Mouse (Mus musculus) lung, postnatal 0 days (tissue): ENCODE results near the gene Cyp2d22. TPM values are rescaled to one million over a fixed set of nuclear protein-coding genes. Genes with fewer than 3 reads are reported as not detected.
"Not testable (repeated sequence)": the region's sequence is repeated elsewhere in the genome, so short reads cannot be mapped to it uniquely, and the experiment has no call there.

Experiments used
- ATAC-seq: fragments of 200-750 bp; cut with Nextera tagmentation; 2 replicates; pipeline ENCODE4 v1.8.0; 2017; ENCODE audit warnings: moderate library complexity
- DNase-seq: peaks from one replicate; pipeline ENCODE4 v3.0.0-alpha.2; 2016; ENCODE audit warnings: low spot score
- H3K27ac ChIP-seq: fragments of 300-500 bp; sonication (generic); 2 replicates; pipeline ENCODE4 v1.5.1; 2014; ENCODE audit warnings: antibody characterized with exemption, mild to moderate bottlenecking, low read length, mixed read lengths
- H3K27me3 ChIP-seq: fragments of 300-500 bp; sonication (generic); replicated peaks from 2 replicates; pipeline ENCODE4 v1.6.1; 2014; ENCODE audit warnings: low read length, mixed read lengths; ENCODE audit not compliant: insufficient read depth
- H3K36me3 ChIP-seq: fragments of 300-500 bp; sonication (generic); 2 replicates; pipeline ENCODE4 v1.6.1; 2014; ENCODE audit warnings: low read length, mixed read lengths; ENCODE audit not compliant: insufficient read depth
- H3K4me1 ChIP-seq: fragments of 300-500 bp; sonication (generic); 2 replicates; pipeline ENCODE4 v1.6.1; 2014; ENCODE audit warnings: antibody characterized with exemption, low read depth, low read length, mixed read lengths; ENCODE audit not compliant: insufficient read depth
- H3K4me2 ChIP-seq: fragments of 300-500 bp; sonication (generic); replicated peaks from 2 replicates; pipeline ENCODE4 v1.6.1; 2014; ENCODE audit warnings: low read depth, mild to moderate bottlenecking, low read length, moderate library complexity, mixed read lengths
- H3K4me3 ChIP-seq: fragments of 300-500 bp; sonication (generic); 2 replicates; pipeline ENCODE4 v1.5.1; 2014; ENCODE audit warnings: low read depth, low read length
- H3K9ac ChIP-seq: fragments of 300-500 bp; sonication (generic); replicated peaks from 2 replicates; pipeline ENCODE4 v1.6.1; 2014; ENCODE audit warnings: low read depth, mild to moderate bottlenecking
- H3K9me3 ChIP-seq: fragments of 300-500 bp; sonication (generic); 2 replicates; pipeline ENCODE4 v1.6.1; 2016; ENCODE audit warnings: low read length, mixed read lengths
- CTCF ChIP-seq: IDR thresholded peaks from 2 replicates; pipeline ENCODE4 v1.5.1; 2016; ENCODE audit warnings: antibody characterized with exemption, mild to moderate bottlenecking
- EP300 ChIP-seq: IDR thresholded peaks from 2 replicates; pipeline ENCODE4 v1.6.1; 2016; ENCODE audit warnings: antibody characterized with exemption, mild to moderate bottlenecking, control low read depth
- WGBS: fragments of 180-500 bp; shearing (Covaris S2); extraction: QIAGEN DNeasy Blood & Tissue Kit; methylation state at CpG from one replicate; pipeline ENCODE4 v1.1.7; 2014; 5-methylcytosine and 5-hydroxymethylcytosine counted together
- polyA plus RNA-seq: library from polyadenylated mRNA; unstranded; fragments of >200 nt; fragmentation: Nextera tagmentation; extraction: Ambion mirVana; gene quantifications from 2 replicates; pipeline ENCODE4 v1.2.1, GENCODE M21; 2015

The Cyp2d22 gene
- polyA plus RNA-seq, 1 experiment from 2014 or later, result 13.3 TPM

- Histone ChIP-seq H3K9me3 (no peaks in the 10 kb centered on the region), H3K4me2 (no peak within 1 kb of the TSS), H3K27ac (no peak within 1 kb of the TSS), H3K4me3 (no peak within 1 kb of the TSS), H3K9ac (no peak within 1 kb of the TSS), H3K36me3 (no peaks in the 10 kb centered on the region), H3K27me3 (no peaks in the 10 kb centered on the region), H3K4me1 (no peaks in the 10 kb centered on the region)
- TF ChIP-seq CTCF (no peak), EP300 (no peak)
- WGBS, result 94% methylated on average over 6 of the region's 6 CpGs
- DNase-seq (no peak), ATAC-seq (no peak)
Observed at GRCm38 (mm10) chr15:82406981-82407380, 26.9 kb upstream of the Cyp2d22 start, which contains the start of gene Cyp2d10. Cyp2d10 (minus strand) TSS chr15:82407195.

GRCm38 (mm10) chr15:82404163-82404562, 24.1 kb upstream of the Cyp2d22 start:
- no peak overlapping the region for H3K4me3 ChIP-seq
- H3K4me1 ChIP-seq, result no peaks in the 10 kb centered on the region
- H3K9me3 ChIP-seq, result no peaks in the 10 kb centered on the region
- WGBS, result 79% methylated on average over 3 of the region's 3 CpGs
- H3K27ac ChIP-seq, result no peak overlapping the region
- no peak for ATAC-seq
- no peak overlapping the region for H3K9ac ChIP-seq
- H3K27me3 ChIP-seq, result no peaks in the 10 kb centered on the region
- H3K36me3 ChIP-seq, result no peaks in the 10 kb centered on the region
- H3K4me2 ChIP-seq, result no peak overlapping the region
- DNase-seq, result no peak
- TF ChIP-seq CTCF (no peak), EP300 (no peak)

GRCm38 (mm10) chr15:82403606-82404005, 23.5 kb upstream of the Cyp2d22 start:
- Histone ChIP-seq H3K4me1 (no peaks in the 10 kb centered on the region), H3K27ac (no peak overlapping the region), H3K9me3 (no peaks in the 10 kb centered on the region), H3K4me2 (no peak overlapping the region), H3K9ac (no peak overlapping the region), H3K4me3 (no peak overlapping the region), H3K36me3 (no peaks in the 10 kb centered on the region), H3K27me3 (no peaks in the 10 kb centered on the region)
- no peak for ATAC-seq
- TF ChIP-seq EP300 (no peak), CTCF (no peak)
- 90% methylated on average over 9 of the region's 9 CpGs for WGBS
- no peak for DNase-seq

GRCm38 (mm10) chr15:82402741-82403140, 22.7 kb upstream of the Cyp2d22 start:
- H3K27me3 ChIP-seq, result no peaks in the 10 kb centered on the region
- no peak overlapping the region for H3K4me3 ChIP-seq
- TF ChIP-seq CTCF (no peak), EP300 (no peak)
- H3K36me3 ChIP-seq, result no peaks in the 10 kb centered on the region
- no peak for ATAC-seq
- H3K4me2 ChIP-seq, result no peak overlapping the region
- H3K4me1 ChIP-seq, result no peaks in the 10 kb centered on the region
- DNase-seq, result no peak
- H3K9me3 ChIP-seq, result no peaks in the 10 kb centered on the region
- no peak overlapping the region for H3K9ac ChIP-seq
- 87% methylated on average over 6 of the region's 6 CpGs for WGBS
- H3K27ac ChIP-seq, result no peak overlapping the region

GRCm38 (mm10) chr15:82402106-82402505, 22.0 kb upstream of the Cyp2d22 start:
- no peaks in the 10 kb centered on the region for H3K4me1 ChIP-seq
- H3K27me3 ChIP-seq, result no peaks in the 10 kb centered on the region
- ATAC-seq (no peak), DNase-seq (no peak)
- H3K36me3 ChIP-seq, result no peaks in the 10 kb centered on the region
- no peak overlapping the region for H3K4me3 ChIP-seq
- TF ChIP-seq EP300 (no peak), CTCF (no peak)
- H3K4me2 ChIP-seq, result no peak overlapping the region
- H3K9me3 ChIP-seq, result no peaks in the 10 kb centered on the region
- no peak overlapping the region for H3K9ac ChIP-seq
- no peak overlapping the region for H3K27ac ChIP-seq

- Histone ChIP-seq H3K9me3 (no peaks in the 10 kb centered on the region), H3K36me3 (no peaks in the 10 kb centered on the region), H3K27me3 (no peaks in the 10 kb centered on the region), H3K9ac (no peak overlapping the region), H3K4me3 (no peak overlapping the region), H3K4me2 (no peak overlapping the region), H3K4me1 (no peaks in the 10 kb centered on the region), H3K27ac (no peak overlapping the region)
- 73% methylated on average over 2 of the region's 2 CpGs for WGBS
- TF ChIP-seq CTCF (no peak), EP300 (no peak)
- DNase-seq (no peak), ATAC-seq (no peak)
Observed at GRCm38 (mm10) chr15:82401516-82401915, 21.5 kb upstream of the Cyp2d22 start.

GRCm38 (mm10) chr15:82395955-82396354, 15.9 kb upstream of the Cyp2d22 start:
- H3K4me1 ChIP-seq, H3K36me3 ChIP-seq, H3K4me3 ChIP-seq, H3K9me3 ChIP-seq, DNase-seq, H3K27ac ChIP-seq, H3K27me3 ChIP-seq, H3K9ac ChIP-seq, ATAC-seq, H3K4me2 ChIP-seq: not testable (repeated sequence)
- WGBS, result 76% methylated on average over 3 of the region's 3 CpGs

GRCm38 (mm10) chr15:82393922-82394321, 13.9 kb upstream of the Cyp2d22 start, which contains the start of gene Cyp2d11:
Cyp2d11 (minus strand) TSS chr15:82394022.
- H3K9ac ChIP-seq, H3K4me3 ChIP-seq, H3K36me3 ChIP-seq, H3K9me3 ChIP-seq, H3K27me3 ChIP-seq, H3K27ac ChIP-seq, H3K4me2 ChIP-seq, DNase-seq, H3K4me1 ChIP-seq, ATAC-seq: not testable (repeated sequence)
- WGBS, result 82% methylated on average over 2 of the region's 2 CpGs

GRCm38 (mm10) chr15:82389916-82390315, 9.9 kb upstream of the Cyp2d22 start:
- not testable (repeated sequence) for H3K27ac ChIP-seq, H3K36me3 ChIP-seq, H3K9me3 ChIP-seq, H3K4me2 ChIP-seq, H3K4me3 ChIP-seq, H3K27me3 ChIP-seq, H3K4me1 ChIP-seq, H3K9ac ChIP-seq, ATAC-seq, DNase-seq
- 87% methylated on average over 10 of the region's 10 CpGs for WGBS
